Mouse (Mus musculus) naive thymus-derived CD4-positive, alpha-beta T cell, adult 2 months (primary cell): ENCODE measurements around the gene Creb3l1.
A peak's percentile ranks its signal among the peaks of the same experiment; 100 is the strongest.

Experiments
- DNase-seq: peaks from one replicate; pipeline ENCODE4 v3.0.0-alpha.2; 2011; ENCODE audit warnings: low read depth

The Creb3l1 gene

DNA sequence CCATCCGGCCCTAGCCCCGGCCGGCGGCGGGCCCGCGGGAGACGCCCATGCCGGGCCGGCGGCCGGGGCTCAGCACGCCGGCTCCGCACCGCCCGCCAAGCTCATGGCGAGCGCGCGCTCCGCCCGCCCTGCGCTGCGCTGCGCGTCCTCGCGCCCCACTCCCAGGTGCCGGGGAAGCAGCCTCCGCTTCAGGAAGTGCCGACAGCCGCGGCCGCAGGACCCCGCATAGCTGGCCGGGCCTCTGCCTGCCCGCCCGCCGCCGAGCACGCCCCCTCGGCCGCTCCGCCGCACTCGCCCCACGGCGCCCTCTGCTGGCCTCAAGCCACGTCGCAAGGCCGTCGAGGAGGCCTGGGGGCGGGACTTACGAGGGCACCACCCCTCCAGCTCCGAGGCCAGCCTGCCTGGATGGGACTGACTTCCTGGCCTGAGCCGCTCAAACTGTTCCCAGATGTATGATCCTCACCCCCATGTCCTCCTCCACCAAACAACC lies 60.8 kb downstream of the Creb3l1 start:
- DNase-seq: peak; percentile 96

- DNase-seq: no peak
Observed at GRCm38 (mm10) chr2:91962864-91963401, 61.4 kb downstream of the Creb3l1 start.

GRCm38 (mm10) chr2:91961901-91962761 lies 62.2 kb downstream of the Creb3l1 start:
- DNase-seq: peak; percentile 80

DNA sequence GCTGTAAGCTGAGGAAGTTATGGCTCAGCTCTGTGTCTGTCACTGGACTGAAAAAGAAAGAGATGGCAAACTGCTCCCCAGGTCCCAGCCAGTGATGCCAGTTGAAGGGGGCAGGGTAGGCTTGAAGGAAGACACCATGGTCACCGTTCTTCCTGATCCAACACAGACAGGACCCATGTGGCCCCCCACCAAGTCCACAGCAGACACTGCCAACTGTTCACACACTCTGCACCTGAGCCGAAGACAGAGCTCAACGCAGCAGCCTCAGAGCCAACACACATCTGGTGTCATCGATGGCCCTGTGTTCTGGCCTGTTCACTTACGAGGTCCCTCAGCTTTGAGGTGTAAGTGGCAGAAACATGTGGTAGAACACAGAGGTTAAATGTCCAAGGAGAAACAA lies 63.8 kb downstream of the Creb3l1 start:
- no peak for DNase-seq

GRCm38 (mm10) chr2:91959544-91960410 lies 64.5 kb downstream of the Creb3l1 start:
- DNase-seq: no peak

DNA sequence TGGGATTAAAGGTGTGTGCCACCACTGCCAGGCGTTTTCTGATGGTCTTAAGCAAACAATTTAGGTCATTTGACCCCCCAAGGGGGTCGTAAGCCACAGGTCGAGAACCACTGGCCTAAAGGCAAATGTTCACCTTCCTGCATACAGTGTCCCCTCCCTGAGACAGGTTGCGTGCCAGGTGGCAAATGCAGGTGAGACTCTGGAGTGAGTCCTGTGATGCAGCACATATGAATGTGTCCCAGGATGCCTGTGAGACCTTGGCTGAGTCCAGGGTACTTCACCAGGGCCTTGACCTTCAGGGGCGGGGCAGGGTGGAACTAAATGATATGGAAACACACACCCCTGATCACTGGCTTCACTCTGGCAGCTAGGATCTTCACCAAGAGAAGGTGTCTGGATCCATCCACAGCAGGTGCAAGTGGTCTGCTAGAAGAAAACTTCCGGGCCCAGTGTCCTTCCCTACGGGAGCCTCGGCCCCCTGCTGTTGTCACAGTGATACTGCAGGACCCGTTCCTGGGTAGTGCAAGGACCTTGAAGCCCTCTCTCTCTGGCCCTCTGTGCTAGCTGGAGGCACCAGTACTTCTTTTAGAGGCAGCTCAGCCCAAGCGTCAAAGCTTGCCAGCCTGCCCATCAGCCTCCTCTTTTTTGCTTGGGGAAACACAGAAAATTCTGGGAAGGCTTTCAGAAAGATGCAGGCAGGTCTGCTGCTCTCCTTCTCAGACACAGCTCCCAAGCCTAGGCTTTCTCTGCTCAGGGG lies 65.4 kb downstream of the Creb3l1 start:
- peak; percentile 70 for DNase-seq

- DNase-seq: no peak
Observed at GRCm38 (mm10) chr2:91958049-91958448, 66.3 kb downstream of the Creb3l1 start.

GRCm38 (mm10) chr2:91957096-91957495 lies 67.2 kb downstream of the Creb3l1 start:
- peak; percentile 83 for DNase-seq

- no peak for DNase-seq
Observed at GRCm38 (mm10) chr2:91955875-91956274, 68.4 kb downstream of the Creb3l1 start.

DNA sequence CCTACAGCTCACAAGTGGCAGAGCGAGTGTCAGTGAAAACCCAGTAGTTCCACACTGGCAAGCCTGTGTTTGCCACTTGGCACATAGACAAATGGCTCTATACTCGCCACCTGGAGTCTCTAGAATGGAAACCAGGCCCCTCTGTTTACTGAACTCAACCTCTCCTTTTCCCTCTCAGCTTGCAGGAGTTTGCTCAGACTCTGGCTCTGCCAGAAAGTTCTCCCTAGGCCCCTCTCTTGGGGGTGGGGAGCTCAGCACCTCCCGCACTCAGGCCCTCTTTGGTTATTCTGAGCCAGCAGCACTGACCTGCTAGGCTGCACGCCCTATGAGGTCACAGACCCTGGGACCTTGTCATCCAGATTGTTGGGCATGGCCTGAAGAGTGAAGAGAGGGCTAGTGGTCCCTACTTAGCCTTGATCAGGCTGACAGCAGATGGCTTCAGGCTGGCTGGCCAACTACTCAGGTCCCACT lies 69.1 kb downstream of the Creb3l1 start:
- no peak for DNase-seq

GRCm38 (mm10) chr2:91953825-91954224 lies 70.5 kb downstream of the Creb3l1 start:
- DNase-seq: no peak

GRCm38 (mm10) chr2:91950275-91951085 lies 73.8 kb downstream of the Creb3l1 start:
- peak; percentile 73 for DNase-seq

DNA sequence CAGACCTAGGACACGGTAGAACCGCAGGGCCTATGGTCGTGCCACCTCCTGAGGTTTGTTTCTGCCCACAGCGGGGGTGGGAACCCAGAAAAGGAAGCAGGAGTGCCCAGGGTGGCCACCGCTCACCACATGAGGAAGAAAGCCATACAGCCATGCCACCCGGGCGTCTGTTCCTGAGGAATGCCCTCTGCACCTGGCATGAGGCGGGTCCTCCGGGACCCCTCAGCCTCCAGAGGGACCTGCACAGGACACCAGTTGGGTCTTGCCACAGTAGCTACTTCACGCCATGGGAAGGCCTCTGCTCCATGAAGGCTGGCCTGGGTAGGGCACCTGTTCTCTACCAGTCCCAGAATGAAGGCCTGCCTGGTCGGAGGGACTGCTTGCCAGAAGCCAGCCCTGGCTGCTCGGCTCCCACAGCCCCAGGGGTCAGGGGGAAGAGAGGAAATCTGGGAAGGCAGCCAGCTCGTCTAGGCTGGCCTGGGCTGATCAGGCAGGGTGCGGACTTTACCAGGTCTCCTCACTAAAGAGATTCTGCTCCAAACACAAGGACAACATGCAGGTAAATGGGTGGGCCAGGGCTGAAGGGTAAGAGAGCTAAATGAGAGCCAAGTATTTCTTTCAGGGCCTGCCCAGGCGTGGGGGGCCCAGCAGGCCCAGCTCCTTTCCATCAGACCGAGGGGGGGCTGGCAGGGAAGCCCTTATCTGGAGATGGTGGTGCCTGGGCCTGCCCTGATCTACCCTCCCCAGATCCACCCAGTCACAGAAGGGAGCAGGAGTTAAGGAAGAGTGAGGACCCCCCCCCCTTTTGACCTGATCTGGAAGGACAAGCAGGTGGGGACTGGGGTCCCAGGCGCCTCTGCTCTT lies 74.7 kb downstream of the Creb3l1 start:
- no peak for DNase-seq

GRCm38 (mm10) chr2:91948792-91949241 lies 75.5 kb downstream of the Creb3l1 start:
- DNase-seq: peak; percentile 43

- DNase-seq: no peak
Observed at GRCm38 (mm10) chr2:91948151-91948509, 76.2 kb downstream of the Creb3l1 start.

DNA sequence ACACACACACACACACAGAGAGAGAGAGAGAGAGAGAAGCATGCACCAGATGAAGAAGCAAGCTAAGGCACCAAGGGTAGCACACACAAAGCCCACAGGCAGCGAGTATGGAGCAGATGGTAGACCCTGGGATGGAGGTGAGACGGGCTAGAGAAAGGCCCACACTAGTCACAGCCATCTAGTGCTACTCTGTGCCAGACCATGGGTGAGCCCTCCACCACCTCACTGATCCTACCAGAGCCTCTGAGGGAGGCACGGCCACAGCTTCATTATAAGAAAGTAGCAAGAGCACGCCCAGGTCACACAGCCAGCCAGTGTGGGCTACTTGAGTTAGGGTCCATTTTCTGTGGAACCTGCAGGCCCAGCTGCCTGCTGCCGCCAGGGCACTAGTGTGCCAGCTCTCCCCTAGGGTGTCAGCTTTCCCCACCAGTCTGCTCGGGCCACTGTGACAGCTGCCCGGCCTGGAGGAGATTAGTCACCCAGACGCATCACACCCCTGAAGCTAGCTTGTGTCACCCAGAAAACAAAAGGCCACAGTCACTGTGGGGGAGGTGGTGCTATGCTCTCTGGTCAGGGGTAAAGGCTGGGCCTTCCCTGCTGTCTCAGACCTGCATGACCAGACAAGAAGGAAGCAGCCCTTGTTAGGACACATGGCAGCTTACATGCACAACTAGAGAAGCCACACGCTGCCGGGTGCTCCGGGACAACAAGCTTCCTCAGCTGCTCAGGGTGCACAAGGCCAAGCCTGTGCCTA lies 76.7 kb downstream of the Creb3l1 start:
- no peak for DNase-seq

- no peak for DNase-seq
Observed at GRCm38 (mm10) chr2:91946836-91947235, 77.5 kb downstream of the Creb3l1 start.

DNA sequence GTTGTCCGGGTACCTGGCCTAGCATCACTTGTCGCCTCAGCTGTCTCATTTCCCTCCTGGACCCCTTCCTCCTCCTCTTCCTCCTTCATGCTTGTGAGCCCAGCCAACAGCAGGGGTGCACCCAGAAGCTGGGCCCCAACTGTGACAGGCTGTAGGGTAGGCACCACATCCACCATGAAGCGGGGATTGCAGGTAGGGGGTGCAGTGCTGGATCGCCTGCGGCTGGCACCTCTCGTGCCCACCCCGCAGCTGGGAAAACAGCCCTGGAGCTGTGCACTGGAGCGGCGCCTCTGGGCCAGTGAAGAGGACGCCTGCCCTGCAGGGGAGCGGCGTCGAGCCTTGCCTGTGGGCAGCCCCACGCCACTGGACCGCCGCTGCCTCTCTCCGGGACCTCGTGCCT lies 78.8 kb downstream of the Creb3l1 start, which contains the start of gene Gm9821:
TSS of gene Gm9821 (plus strand) at position 221 of the 400 bp plus-strand sequence.
- no peak for DNase-seq
